Mouse (Mus musculus): ENCODE data around the gene Cd300ld2.
"Not testable (repeated sequence)": the region's sequence is repeated elsewhere in the genome, so short reads cannot be mapped to it uniquely, and the experiment has no call there.

Gene Cd300ld2

DNA sequence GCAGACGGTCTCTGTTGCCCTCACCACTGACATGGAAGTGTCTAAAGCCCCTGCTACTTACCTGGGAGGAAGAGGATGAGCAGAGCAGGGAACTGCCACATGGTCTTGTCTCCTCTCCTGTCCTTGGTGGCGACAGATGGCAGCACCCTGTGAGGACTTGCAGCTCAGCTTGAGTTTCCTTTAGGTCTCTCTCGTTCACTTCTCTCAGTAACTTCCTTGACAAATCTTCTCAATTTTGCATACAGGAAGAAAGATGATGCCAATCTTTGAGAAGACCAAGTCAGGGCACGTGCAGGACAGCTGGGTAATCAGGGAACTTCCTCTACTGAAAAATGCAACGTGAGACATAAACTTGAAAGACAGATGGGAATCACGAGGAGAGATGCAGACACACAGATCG is at the start of gene Cd300ld2:
Cd300ld2 (minus strand) TSS at position 101 of the 400 bp plus-strand sequence.
- DNase-seq (ENCODE audit: low spot score in 2 of 2), result not testable (repeated sequence)

DNA sequence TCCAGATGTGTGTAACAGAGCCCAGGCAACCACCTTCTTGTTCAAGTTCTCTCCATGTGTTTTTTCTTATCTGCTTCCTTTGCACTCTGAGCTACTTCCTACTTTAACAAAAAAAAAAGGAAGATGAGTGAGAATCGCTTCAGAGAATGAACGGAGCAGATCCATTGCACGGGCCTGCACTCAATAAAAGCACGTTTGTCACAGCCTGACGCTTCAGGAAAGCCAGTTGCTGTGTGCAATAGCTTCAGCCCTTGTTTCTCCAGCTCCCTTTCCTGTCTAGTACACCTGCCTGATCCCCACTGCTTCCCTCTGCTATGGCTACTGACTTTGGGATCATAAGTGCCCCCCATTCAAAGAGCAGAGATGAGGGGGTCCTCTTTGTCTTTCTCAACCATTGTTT is 46.1 kb upstream of the Cd300ld2 start, which contains the start of gene Cd300e:
Cd300e (minus strand) TSS at position 101 of the 400 bp plus-strand sequence.
- DNase-seq (ENCODE audit: low spot score in 2 of 2), result no peak

DNA sequence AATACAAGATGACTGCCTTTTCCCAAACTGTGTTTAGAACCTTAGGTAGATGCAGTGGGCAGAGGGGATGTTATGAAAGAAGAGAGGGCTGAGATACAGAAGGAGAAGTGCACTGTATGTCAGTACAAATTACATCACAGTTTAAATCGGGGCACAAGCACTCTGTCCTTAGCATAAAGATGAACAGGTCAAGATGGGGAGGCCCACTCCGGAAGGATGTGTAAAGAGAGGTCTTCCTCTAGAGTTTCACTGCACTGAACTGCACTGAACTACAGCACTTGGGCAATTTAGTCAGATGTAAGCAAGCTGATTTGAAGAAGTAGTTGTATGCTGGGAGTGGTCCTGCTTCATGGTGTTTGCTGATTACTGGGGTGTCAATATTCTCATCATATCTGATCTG is 43.8 kb upstream of the Cd300ld2 start:
- DNase-seq (ENCODE audit: low spot score in 2 of 2), result no peak

DNA sequence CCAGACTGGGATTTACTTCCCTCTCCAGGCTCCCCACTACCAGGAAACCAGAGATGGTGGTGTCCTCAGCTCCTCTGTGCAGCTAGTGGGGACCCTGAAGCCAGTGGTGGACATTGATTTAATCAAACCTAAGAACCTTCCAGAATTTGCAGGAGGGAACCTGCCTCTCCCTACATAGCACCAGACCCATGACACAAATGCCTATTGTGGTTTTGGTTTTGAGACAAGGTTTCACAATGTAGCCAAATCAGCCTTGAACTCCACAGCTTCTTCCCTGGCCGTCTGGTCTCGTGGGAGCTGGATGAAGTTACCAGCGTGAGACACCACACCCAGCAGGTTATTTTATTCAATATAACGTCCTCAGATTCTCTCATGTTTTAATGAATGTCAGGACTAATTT is 42.7 kb upstream of the Cd300ld2 start:
- no peak for DNase-seq (ENCODE audit: low spot score in 2 of 2)

DNA sequence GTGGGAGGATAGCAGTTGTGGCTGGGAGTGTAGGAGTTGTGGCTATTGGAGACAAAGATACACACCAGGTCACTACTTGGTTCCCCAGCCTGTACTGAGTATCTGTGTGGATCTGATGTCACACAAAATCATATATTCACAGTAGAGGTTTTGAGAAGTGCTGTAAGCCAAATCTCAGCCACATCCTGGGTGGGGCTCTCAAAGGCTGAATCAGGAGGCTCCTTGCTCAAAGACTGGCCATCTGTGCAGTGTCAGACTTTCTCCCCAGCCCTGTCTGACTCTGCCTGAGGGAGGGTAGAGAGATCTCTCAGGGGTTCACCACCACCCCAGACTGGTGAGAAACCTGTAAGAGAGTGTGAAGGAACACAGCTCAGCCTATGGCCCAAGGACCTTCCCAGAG is 38.5 kb upstream of the Cd300ld2 start:
- no peak for DNase-seq (ENCODE audit: low spot score in 2 of 2)

DNA sequence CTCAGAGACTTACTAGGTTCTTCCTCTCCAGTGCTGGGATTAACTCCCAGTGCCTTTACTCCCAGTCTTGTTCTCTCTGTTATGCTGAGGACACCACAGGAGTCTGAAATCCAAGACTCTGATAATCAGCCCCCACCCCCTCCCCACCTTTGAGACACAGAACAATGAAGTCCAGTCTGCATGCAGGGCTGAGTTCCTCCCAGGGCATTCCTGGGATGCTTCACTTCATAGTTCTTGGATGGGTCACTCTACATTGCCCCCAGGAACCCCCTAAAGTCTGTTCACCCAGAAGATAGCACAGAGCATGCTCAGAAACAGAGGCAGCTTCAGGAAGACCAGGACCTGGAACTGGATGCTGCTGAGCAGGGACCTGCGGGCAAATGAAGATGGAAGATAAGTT is 37.0 kb upstream of the Cd300ld2 start:
- DNase-seq (ENCODE audit: low spot score in 2 of 2), result no peak

DNA sequence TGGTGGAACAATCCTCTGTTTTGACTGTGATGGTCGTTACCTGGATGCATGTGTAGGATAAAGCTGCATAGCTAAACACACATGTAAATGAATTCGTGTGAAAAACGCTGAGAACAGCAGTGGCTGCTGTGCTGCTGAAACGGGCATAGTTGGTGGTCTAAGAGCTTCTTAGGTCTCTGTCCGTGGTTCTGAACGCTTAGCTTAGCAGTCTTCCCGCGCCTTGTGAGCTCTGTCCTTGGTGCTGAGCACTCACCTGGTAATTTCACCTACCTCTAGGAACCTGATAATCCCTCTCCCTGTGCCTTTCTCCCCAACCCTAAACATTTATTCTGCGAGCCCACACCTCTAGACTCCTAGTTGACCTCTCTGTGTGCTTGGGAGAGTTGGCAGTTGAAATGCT is 36.2 kb upstream of the Cd300ld2 start:
- DNase-seq (ENCODE audit: low spot score in 2 of 2), result peak; percentile 12 to 21

DNA sequence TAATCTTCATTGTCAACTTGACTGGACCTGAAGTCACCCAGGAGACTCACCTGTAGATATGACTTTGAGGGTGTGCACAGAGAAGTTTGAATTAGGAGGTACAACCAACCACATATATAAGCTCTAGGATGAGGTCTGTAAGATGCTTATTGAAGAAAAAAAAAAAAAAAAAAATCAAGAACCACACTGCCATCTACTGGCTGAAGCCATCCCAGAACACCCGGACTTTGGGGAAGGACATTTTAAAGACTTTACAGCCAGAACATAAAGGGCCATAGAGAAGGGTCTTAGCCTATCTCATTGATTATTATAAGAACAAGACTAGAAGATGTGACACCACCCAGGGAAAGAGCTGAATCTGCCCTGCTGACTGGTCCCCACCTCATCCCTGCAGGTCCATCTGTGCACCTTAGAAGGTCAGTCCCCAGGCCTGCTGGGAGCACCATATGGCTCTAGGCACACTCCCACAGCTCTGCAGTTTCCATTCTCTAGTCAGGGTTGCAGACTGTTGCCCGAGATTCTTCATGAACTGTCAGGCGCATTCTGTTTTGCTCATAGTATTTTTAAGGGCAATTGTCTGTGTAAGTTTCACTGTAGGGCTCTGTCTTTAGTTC is 33.4 kb upstream of the Cd300ld2 start:
- DNase-seq (ENCODE audit: low spot score in 2 of 2), result no peak

DNA sequence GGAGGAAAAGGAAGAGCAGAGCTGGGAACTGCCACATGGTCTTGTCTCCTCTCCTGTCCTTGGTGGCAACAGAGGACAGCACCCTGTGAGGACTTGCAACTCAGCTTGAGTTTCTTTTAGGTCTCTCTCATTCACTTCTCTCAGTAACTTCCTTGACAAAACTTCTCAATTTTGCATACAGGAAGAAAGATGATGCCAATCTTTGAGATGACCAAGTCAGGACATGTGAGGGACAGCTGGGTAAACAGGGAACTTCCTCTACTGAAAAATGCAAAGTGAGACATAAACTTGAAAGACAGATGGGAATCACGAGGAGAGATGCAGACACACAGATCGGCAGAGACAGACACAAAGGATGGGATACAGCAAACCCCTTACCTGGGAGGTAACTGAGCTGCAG is 32.3 kb upstream of the Cd300ld2 start, which contains the start of gene Cd300ld3:
Cd300ld3 (minus strand) TSS at position 151 of the 400 bp plus-strand sequence.
- no peak for DNase-seq (ENCODE audit: low spot score in 2 of 2)

DNA sequence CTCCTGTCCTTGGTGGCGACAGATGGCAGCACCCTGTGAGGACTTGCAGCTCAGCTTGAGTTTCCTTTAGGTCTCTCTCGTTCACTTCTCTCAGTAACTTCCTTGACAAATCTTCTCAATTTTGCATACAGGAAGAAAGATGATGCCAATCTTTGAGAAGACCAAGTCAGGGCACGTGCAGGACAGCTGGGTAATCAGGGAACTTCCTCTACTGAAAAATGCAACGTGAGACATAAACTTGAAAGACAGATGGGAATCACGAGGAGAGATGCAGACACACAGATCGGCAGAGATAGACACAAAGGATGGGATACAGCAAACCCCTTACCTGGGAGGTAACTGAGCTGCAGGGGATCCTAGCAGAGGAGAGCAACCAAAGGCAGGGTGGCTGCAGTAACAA is 21.7 kb upstream of the Cd300ld2 start, which contains the start of gene Cd300ld5:
Cd300ld5 (minus strand) TSS at position 101 of the 400 bp plus-strand sequence.
- DNase-seq (ENCODE audit: low spot score in 2 of 2), result not testable (repeated sequence)

DNA sequence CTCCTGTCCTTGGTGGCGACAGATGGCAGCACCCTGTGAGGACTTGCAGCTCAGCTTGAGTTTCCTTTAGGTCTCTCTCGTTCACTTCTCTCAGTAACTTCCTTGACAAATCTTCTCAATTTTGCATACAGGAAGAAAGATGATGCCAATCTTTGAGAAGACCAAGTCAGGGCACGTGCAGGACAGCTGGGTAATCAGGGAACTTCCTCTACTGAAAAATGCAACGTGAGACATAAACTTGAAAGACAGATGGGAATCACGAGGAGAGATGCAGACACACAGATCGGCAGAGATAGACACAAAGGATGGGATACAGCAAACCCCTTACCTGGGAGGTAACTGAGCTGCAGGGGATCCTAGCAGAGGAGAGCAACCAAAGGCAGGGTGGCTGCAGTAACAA is 10.9 kb upstream of the Cd300ld2 start, which contains the start of gene Cd300ld4:
Cd300ld4 (minus strand) TSS at position 101 of the 400 bp plus-strand sequence.
- not testable (repeated sequence) for DNase-seq (ENCODE audit: low spot score in 2 of 2)

DNA sequence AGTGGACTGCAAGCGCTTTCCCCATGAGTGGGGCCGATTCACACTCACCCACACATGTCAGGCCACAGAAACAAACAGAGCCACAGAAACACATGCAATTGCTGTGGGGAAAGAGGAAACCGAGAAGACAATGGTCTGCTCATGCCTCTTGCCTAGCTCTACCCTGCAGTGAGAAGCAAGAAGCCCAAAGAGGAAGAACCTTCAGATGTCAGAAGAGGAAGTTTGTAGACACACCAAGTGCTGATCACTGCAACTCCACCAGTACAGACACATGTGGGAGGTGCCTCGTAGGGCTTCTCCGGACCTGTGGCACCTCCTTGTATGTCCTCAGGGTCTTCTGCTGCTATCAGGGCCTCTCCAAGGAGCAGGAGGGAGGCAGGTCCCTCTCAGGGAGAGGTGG is 11.9 kb downstream of the Cd300ld2 start:
- no peak for DNase-seq (ENCODE audit: low spot score in 2 of 2)

DNA sequence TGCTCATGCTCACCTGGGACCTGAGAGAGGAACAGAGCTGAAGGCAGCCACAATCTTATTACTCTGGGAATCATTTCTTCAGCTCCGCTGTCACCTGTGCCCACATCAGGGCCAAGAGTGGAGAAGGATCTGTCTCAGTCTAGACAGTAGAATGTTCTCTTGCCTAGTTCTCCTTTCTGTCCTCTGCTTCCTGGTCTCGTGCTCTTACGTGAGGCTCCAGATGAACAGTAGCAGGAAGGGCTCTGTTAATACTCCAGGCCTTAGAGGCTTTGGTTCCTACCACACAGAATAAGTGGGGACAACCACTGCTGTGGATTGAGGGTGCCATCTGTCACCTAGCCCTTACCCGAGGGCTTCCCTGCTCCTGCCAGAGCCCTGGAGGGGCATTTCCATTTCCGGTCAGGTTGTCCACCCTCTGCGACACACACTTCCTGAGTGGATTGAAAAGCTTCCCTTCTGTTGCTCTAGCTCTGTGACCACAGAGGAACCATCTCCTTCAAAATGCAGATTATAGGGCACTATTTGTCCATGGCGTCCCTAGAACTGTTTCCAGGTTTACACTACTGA is 14.4 kb downstream of the Cd300ld2 start, which contains the start of gene Cd300c2:
Cd300c2 (minus strand) TSS at position 407 of the 567 bp plus-strand sequence.
- DNase-seq (ENCODE audit: low spot score in 2 of 2), result no peak

DNA sequence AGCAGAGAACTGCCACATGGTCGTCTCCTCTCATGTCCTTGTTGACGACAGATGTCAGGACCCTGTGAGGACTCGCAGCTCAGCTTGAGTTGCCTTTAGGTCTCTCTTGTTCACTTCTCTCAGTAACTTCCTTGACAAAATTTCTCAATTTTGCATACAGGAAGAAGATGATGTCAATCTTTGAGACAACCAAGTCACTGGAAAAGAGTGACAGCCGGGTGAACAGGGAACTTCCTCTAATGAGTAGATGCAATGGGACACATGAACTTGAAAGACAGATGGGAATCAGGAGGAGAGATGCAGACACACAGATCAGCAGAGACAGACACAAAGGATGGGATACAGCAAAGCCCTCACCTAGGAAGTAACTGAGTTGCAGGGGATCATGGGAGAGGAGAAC is 26.2 kb downstream of the Cd300ld2 start, which contains the start of gene Cd300ld:
Cd300ld (minus strand) TSS at position 130 of the 400 bp plus-strand sequence.
- no peak for DNase-seq (ENCODE audit: low spot score in 2 of 2)

DNA sequence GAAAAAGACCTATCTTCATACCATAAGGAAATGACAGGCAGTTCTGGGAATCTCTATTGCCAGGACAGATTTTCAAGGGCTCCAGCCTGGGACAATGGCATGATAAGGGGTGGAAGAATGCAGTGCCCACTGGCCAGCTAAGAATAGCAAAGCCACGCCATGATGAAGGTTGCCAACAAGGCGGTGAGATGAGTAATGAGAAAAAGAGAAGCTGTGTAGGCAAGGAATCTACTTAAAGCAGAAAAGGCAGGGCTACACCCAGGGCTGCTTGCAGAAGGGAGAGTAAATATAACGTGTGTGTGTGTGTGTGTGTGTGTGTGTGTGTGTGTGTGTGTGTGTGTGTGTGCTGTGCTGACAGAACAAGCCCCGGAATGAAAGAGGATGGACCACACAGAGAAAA is 34.1 kb downstream of the Cd300ld2 start:
- DNase-seq (ENCODE audit: low spot score in 2 of 2), result no peak

DNA sequence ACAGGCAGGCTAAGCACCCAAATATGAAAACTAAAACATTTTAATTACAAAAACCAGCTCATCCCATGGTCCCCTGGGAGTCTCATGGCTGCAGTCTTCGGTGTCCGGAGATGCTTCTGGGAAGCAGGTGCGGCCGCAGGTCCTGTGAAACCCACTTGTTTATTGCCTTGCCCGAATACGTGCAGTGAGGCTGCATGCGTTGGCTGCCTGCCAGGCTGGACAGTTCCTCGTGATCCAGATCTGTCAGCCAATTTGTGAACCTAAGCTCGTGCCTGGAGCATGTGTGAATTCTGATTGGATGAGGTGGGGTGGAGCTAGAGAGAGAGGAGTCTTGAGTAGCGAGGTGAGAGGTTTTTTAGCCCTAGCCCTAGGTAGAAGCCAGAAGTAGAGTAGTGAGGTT is 43.3 kb downstream of the Cd300ld2 start:
- no peak for DNase-seq (ENCODE audit: low spot score in 2 of 2)

DNA sequence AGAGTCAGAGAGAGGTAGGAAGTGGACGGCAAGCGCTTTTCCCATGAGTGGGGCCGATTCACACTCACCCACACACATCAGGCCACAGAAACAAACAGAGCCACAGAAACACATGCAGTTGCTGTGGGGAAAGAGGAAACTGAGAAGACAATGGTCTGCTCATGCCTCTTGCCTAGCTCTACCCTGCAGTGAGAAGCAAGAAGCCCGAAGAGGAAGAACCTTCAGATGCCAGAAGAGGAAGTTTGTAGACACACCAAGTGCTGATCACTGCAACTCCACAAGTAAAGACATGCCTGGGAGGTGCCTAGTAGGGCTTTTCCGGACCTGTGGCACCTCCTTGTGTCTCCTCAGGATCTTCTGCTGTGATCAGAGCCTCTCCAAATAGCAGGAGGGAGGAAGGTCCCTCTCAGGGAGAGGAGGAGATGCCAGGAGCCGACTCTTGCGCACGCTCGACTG is 47.2 kb downstream of the Cd300ld2 start, which contains the start of gene Cd300c:
Cd300c (minus strand) TSS at position 406 of the 456 bp plus-strand sequence.
- DNase-seq (ENCODE audit: low spot score in 2 of 2), result no peak

DNA sequence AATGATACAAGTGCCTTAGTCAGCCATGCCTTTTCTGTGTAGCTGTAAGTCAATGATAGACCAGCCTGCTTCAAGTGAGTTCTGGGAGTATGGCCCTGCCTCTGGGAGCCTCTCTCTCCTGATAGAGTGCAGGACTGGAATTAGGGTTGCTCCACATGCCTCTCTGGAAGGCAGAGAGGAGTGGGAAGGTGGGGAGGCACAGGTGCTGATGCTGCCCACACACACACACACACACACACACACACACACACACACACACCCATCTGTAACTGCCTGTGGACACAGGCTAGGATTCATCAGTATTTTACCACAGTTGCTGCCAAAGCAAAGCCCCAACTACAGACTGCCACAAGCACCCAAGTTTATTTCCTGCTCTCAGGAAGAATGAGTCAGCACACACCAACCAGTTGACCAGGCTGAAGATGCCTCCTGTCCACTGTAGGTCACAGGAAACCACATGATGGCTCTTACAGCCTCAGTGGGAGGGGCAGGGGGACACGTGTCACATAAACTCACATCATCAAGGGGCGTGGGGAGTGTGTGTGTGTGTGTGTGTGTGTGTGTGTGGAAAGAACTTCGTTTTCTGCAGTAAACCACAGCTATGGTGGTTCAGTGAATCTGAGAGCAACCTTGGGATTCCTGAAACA is 50.7 kb downstream of the Cd300ld2 start:
- DNase-seq (ENCODE audit: low spot score in 2 of 2), result no peak

DNA sequence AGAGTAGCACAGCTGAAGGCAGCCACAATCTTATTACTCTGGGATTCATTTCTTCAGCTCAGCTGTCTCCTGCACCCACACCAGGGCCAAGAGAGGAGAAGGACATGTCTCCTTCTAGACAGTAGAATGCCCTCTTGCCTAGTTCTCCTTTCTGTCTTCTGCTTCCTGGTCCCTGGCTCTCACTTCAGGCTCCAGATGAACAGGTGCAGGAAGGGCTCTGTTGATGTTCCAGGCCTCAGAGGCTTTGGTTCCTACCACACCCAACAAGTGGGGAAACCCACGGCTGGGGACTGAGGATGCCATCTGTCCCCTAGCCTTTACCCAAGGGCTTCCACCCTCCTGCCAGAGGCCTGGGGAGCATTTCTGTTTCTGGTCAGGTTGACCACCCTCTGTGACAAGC is 55.6 kb downstream of the Cd300ld2 start:
- no peak for DNase-seq (ENCODE audit: low spot score in 2 of 2)
